Mouse (Mus musculus) bone marrow, adult 2 months (tissue): ENCODE data around the gene Tbxas1. TPM values are rescaled to one million over a fixed set of nuclear protein-coding genes. Genes with fewer than 3 reads are reported as not detected.
A peak's percentile ranks its signal among the peaks of the same experiment; 100 is the strongest.

Experiments used
- H3K27ac ChIP-seq: fragments of 200-500 bp; 2 replicates; pipeline ENCODE4 v1.5.1; 2012; ENCODE audit warnings: low read depth, mild to moderate bottlenecking, control low read depth, inconsistent platforms, low read length; ENCODE audit not compliant: control insufficient read depth, poor library complexity, insufficient read depth
- H3K4me1 ChIP-seq: fragments of 200-500 bp; 2 replicates; pipeline ENCODE4 v1.6.1; 2011; ENCODE audit warnings: low read length; ENCODE audit not compliant: control insufficient read depth, insufficient read depth
- H3K4me3 ChIP-seq: fragments of 200-500 bp; replicated peaks from 2 replicates; pipeline ENCODE3; 2011; ENCODE audit warnings: mild to moderate bottlenecking, low read depth, low read length, control low read depth; ENCODE audit not compliant: control insufficient read depth
- CTCF ChIP-seq: fragments of 200-500 bp; IDR thresholded peaks from 2 replicates; pipeline ENCODE4 v1.5.1; 2011; ENCODE audit warnings: low read length, control low read depth; ENCODE audit not compliant: control insufficient read depth, insufficient read depth
- POLR2A ChIP-seq: fragments of 200-500 bp; IDR thresholded peaks from 2 replicates; pipeline ENCODE4 v1.6.1; 2011; ENCODE audit warnings: low read depth, mild to moderate bottlenecking, control low read depth, low read length, borderline replicate concordance; ENCODE audit not compliant: control insufficient read depth
- WGBS: fragments of 180-500 bp; shearing (Covaris S2); methylation state at CpG from one replicate; pipeline ENCODE4 v1.1.7; 2018; 5-methylcytosine and 5-hydroxymethylcytosine counted together
- polyA plus RNA-seq: library from polyadenylated mRNA; stranded (reverse); fragments of >200 nt; gene quantifications from 2 replicates; pipeline ENCODE4 v1.2.4, GENCODE M21; 2011; ENCODE audit warnings: low replicate concordance; ENCODE audit not compliant: missing spikeins, insufficient read depth, insufficient read length

Tbxas1 gene
- polyA plus RNA-seq, 1 experiment = 59.7 TPM

GRCm38 (mm10) chr6:38997838-38998237 lies 122.6 kb downstream of the Tbxas1 start:
- no peak overlapping the region for H3K27ac ChIP-seq
- WGBS = 86% methylated on average over 4 of the region's 4 CpGs
- no peak overlapping the region for H3K4me3 ChIP-seq
- no peaks in the 10 kb centered on the region; the same call in 1 of the 2 replicates for H3K4me1 ChIP-seq
- TF ChIP-seq CTCF (no peak), POLR2A (no peak)

DNA sequence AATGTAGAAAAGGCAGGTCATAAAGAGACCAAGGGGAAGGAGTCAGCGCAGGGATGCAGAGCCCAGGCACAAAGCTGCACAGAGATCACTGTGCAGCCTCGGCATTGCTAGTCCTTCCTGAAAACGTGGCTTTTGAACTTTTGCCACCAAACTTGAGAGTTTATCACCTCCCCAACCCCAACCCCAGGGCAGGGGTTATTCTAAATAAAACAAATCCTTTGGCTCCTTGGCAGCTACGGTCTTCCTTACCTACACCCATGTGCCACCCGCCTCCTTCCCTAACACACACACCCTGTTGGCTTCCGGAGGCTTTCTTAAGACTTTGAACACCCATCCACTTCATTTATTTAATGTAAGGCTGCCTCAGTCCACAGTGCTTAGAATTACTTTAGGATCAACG lies 127.9 kb downstream of the Tbxas1 start:
- no peak for TF ChIP-seq POLR2A
- TF ChIP-seq CTCF = no peak
- WGBS = 63% methylated on average over 7 of the region's 7 CpGs
- no peak overlapping the region for H3K27ac ChIP-seq
- H3K4me3 ChIP-seq = no peak overlapping the region
- peaks cover 5% of the 10 kb centered on the region for H3K4me1 ChIP-seq

DNA sequence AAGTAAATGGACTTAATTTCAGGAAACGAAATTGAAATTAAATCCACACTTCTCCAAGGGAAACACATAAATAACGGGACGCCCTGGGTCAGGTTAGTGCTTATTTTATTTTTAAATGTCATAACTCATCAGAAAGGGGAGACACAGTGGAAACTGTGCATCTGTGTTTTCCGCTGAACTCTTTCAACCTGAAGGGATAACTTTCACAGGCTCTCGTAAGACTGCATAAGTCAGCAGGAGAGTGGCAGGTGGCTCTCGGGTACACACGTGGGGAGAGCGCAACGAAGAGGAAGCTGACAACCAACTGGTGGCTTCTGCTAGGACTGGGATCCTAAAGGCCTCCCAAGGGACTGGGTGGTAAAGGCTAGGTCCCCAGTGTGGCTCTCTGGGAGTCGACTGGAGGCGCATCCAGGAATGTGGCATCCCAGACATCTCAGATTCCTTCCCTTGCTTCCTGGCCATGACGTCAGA lies 128.8 kb downstream of the Tbxas1 start:
- H3K27ac ChIP-seq = no peak overlapping the region
- TF ChIP-seq CTCF = no peak
- TF ChIP-seq POLR2A = no peak
- WGBS = 57% methylated on average over 12 of the region's 12 CpGs
- no peak overlapping the region for H3K4me3 ChIP-seq
- peaks cover 5% of the 10 kb centered on the region for H3K4me1 ChIP-seq

- H3K4me1 ChIP-seq = peaks cover 5% of the 10 kb centered on the region
- no peak overlapping the region for H3K27ac ChIP-seq
- TF ChIP-seq POLR2A = no peak
- no peak for TF ChIP-seq CTCF
- H3K4me3 ChIP-seq = no peak overlapping the region
- 70% methylated on average over 20 of the region's 20 CpGs for WGBS
Measured at GRCm38 (mm10) chr6:39005267-39005944, 130.2 kb downstream of the Tbxas1 start.

GRCm38 (mm10) chr6:39005945-39006572 lies 130.9 kb downstream of the Tbxas1 start:
- H3K4me3 ChIP-seq = no peak overlapping the region
- TF ChIP-seq CTCF (no peak), POLR2A (no peak)
- 84% methylated on average over 5 of the region's 5 CpGs for WGBS

GRCm38 (mm10) chr6:39007223-39007622 lies 132.0 kb downstream of the Tbxas1 start:
- WGBS = 12% methylated on average over 5 of the region's 5 CpGs
- no peak for TF ChIP-seq CTCF
- 0 out of 2 replicates have a peak, but pooled peaks have one; percentile 41 for TF ChIP-seq POLR2A
- Histone ChIP-seq H3K4me1 (peaks cover 5% of the 10 kb centered on the region), H3K27ac (peak overlapping the region; percentile 71; the same call in 1 of the 2 replicates), H3K4me3 (no peak overlapping the region)

More at GRCm38 (mm10) chr6:39005945-39006572, 130.9 kb downstream of the Tbxas1 start:
- H3K27ac ChIP-seq = no peak overlapping the region
- H3K4me1 ChIP-seq = peaks cover 5% of the 10 kb centered on the region

- 34% methylated on average over 4 of the region's 4 CpGs for WGBS
- Histone ChIP-seq H3K4me1 (peaks cover 5% of the 10 kb centered on the region), H3K27ac (no peak overlapping the region), H3K4me3 (no peak overlapping the region)
- TF ChIP-seq CTCF (no peak), POLR2A (no peak)
Measured at GRCm38 (mm10) chr6:39008116-39008515, 132.9 kb downstream of the Tbxas1 start.

DNA sequence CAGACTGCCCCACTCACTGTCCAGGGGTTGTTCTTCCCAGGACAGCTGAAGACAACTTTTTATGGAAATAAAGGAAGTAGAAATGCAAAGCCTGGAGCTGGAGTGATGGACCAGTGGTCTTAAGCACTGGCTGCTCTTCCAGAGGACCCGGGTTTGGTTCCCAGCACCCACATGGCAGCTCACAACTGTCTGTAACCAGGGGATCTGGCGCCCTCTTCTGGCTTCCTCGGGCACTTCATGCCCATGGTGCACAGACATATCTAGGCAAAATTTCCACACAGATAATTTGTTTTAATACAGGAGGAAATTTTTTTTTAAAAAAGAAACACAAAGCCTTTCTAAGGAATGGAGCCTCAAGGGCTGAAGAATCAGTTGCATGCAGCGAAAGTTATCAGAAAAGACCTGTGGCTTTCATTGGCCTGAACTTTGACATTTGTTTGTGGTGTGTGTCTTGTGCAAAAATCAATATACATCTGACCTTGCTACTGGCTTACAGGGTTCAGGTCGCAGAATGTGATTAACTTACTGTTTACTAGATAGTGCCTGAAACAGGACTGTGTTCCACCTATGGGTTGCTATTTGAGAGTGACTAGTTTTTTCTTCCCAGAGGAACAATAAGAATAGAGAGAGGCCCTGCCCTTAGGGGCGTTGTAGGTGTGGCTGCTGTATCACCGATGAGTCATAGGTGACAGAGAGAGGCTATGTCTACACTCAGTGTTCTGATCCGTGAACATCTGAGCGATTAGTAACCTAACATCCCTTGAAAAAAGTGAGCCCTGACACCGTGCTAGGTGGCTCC lies 138.0 kb downstream of the Tbxas1 start:
- no peaks in the 10 kb centered on the region for H3K4me1 ChIP-seq
- no peak for TF ChIP-seq CTCF
- TF ChIP-seq POLR2A = no peak
- 87% methylated on average over 10 of the region's 10 CpGs for WGBS
- H3K4me3 ChIP-seq = no peak overlapping the region
- no peak overlapping the region for H3K27ac ChIP-seq
